Mouse (Mus musculus) heart, embryonic 14.5 days (tissue): ENCODE measurements around the gene Lingo3. TPM values are rescaled to one million over a fixed set of nuclear protein-coding genes. Genes with fewer than 3 reads are reported as not detected.

Experiments used
- ATAC-seq: fragments of 200-750 bp; cut with Nextera tagmentation; 2 replicates; pipeline ENCODE4 v1.8.0; 2017; ENCODE audit warnings: low read depth, moderate TSS enrichment; ENCODE audit not compliant: insufficient number of reproducible peaks, insufficient read depth, low FRiP score
- H3K27ac ChIP-seq, 2 experiments: fragments of 200-500 bp in 1 of 2; fragments of 300-500 bp in 1 of 2; sonication (generic) in 1 of 2; replicated peaks in 1 of 2; 2 replicates each; pipeline ENCODE4 v1.5.1; 2012 to 2014; ENCODE audit warnings: low read depth in 2 of 2, low read length in 2 of 2, control low read depth in 1 of 2, mild to moderate bottlenecking in 1 of 2, mixed read lengths in 1 of 2; ENCODE audit not compliant: control insufficient read depth in 1 of 2, insufficient read depth in 1 of 2
- H3K27me3 ChIP-seq: fragments of 300-500 bp; sonication (generic); 2 replicates; pipeline ENCODE4 v1.6.1; 2014; ENCODE audit warnings: mild to moderate bottlenecking, low read length, control low read depth; ENCODE audit not compliant: control insufficient read depth, insufficient read depth
- H3K36me3 ChIP-seq: fragments of 300-500 bp; sonication (generic); 2 replicates; pipeline ENCODE4 v1.6.1; 2014; ENCODE audit warnings: mild to moderate bottlenecking, control low read depth, low read length, mixed read lengths; ENCODE audit not compliant: control insufficient read depth, insufficient read depth
- H3K4me1 ChIP-seq, 2 experiments: fragments of 200-500 bp in 1 of 2; fragments of 300-500 bp in 1 of 2; sonication (generic) in 1 of 2; 2 replicates each; pipeline ENCODE4 v1.6.1; 2012 to 2014; ENCODE audit warnings: low read length in 2 of 2, control low read depth in 1 of 2, mixed read lengths in 1 of 2; ENCODE audit not compliant: control insufficient read depth in 2 of 2, insufficient read depth in 2 of 2
- H3K4me2 ChIP-seq: fragments of 300-500 bp; sonication (generic); 2 replicates; pipeline ENCODE4 v1.6.1; 2014; ENCODE audit warnings: mild to moderate bottlenecking, low read length
- H3K4me3 ChIP-seq, 2 experiments: fragments of 200-500 bp in 1 of 2; fragments of 300-500 bp in 1 of 2; sonication (generic) in 1 of 2; 2 replicates each; pipeline ENCODE4 v1.5.1; 2012 to 2014; ENCODE audit warnings: low read length in 2 of 2, mild to moderate bottlenecking in 2 of 2, control low read depth in 1 of 2, low read depth in 1 of 2, moderate library complexity in 1 of 2; ENCODE audit not compliant: control insufficient read depth in 1 of 2, insufficient read depth in 1 of 2
- H3K9ac ChIP-seq: fragments of 300-500 bp; sonication (generic); 2 replicates; pipeline ENCODE4 v1.6.1; 2014; ENCODE audit warnings: mild to moderate bottlenecking, low read length
- H3K9me3 ChIP-seq: fragments of 300-500 bp; sonication (generic); 2 replicates; pipeline ENCODE4 v1.6.1; 2016; ENCODE audit warnings: low read length, control low read depth; ENCODE audit not compliant: control insufficient read depth
- WGBS: fragments of 180-500 bp; shearing (Covaris S2); extraction: QIAGEN DNeasy Blood & Tissue Kit; methylation state at CpG from one replicate; pipeline ENCODE4 v1.1.7; 2014; 5-methylcytosine and 5-hydroxymethylcytosine counted together
- polyA plus RNA-seq: library from polyadenylated mRNA; unstranded; fragments of >200 nt; fragmentation: Nextera tagmentation; extraction: Ambion mirVana; gene quantifications from 2 replicates; pipeline ENCODE4 v1.2.1, GENCODE M21; 2014

Lingo3 gene
- polyA plus RNA-seq, 1 experiment from 2014 or later: 0.46 TPM

GRCm38 (mm10) chr10:80804916-80805315 is 38.9 kb downstream of the Lingo3 start, which contains the start of gene Amh:
Amh (plus strand) TSS chr10:80805243.
- H3K4me1 ChIP-seq: peaks cover 30 to 48% of the 10 kb centered on the region in 2 experiments

GRCm38 (mm10) chr10:80804340-80804739 is 39.5 kb downstream of the Lingo3 start:
- peaks cover 51% of the 10 kb centered on the region for H3K36me3 ChIP-seq
- WGBS: 90% methylated on average over 2 of the region's 2 CpGs
- no peaks in the 10 kb centered on the region for H3K9me3 ChIP-seq
- no peaks in the 10 kb centered on the region for H3K27me3 ChIP-seq
- peak overlapping the region in 1 of 2 experiments; percentile 17; a peak in 1 of 4 replicates for H3K27ac ChIP-seq
- H3K4me1 ChIP-seq: peaks cover 29 to 48% of the 10 kb centered on the region in 2 experiments
- peak overlapping the region; percentile 42 for H3K9ac ChIP-seq
- ATAC-seq: no peak
- H3K4me3 ChIP-seq: no peak overlapping the region
- no peak overlapping the region for H3K4me2 ChIP-seq

More at GRCm38 (mm10) chr10:80804916-80805315, 38.9 kb downstream of the Lingo3 start, which contains the start of gene Amh:
- no peak within 1 kb of the TSS for H3K4me2 ChIP-seq
- no peaks in the 10 kb centered on the region for H3K27me3 ChIP-seq
- WGBS: 45% methylated on average over 6 of the region's 6 CpGs
- H3K27ac ChIP-seq: peak within 1 kb of the TSS in 1 of 2 experiments; percentile 17; a peak in 1 of 4 replicates
- peak within 1 kb of the TSS; percentile 42 for H3K9ac ChIP-seq
- no peaks in the 10 kb centered on the region for H3K9me3 ChIP-seq
- H3K36me3 ChIP-seq: peaks cover 51% of the 10 kb centered on the region
- H3K4me3 ChIP-seq: no peak within 1 kb of the TSS
- ATAC-seq: no peak

- Histone ChIP-seq H3K4me2 (no peak overlapping the region), H3K27me3 (no peaks in the 10 kb centered on the region), H3K27ac (no peak overlapping the region), H3K36me3 (peaks cover 51% of the 10 kb centered on the region), H3K9ac (no peak overlapping the region), H3K4me1 (peaks cover 16 to 36% of the 10 kb centered on the region in 2 experiments), H3K9me3 (no peaks in the 10 kb centered on the region), H3K4me3 (no peak overlapping the region)
- WGBS: 62% methylated on average over 3 of the region's 3 CpGs
- no peak for ATAC-seq
Observed at GRCm38 (mm10) chr10:80802996-80803395, 40.8 kb downstream of the Lingo3 start.

GRCm38 (mm10) chr10:80802204-80802912 is 41.5 kb downstream of the Lingo3 start:
- Histone ChIP-seq H3K4me1 (peaks cover 12 to 33% of the 10 kb centered on the region in 2 experiments; a peak in 3 of 4 replicates), H3K27me3 (no peaks in the 10 kb centered on the region), H3K9me3 (no peaks in the 10 kb centered on the region), H3K27ac (no peak overlapping the region), H3K4me3 (no peak overlapping the region), H3K36me3 (peaks cover 51% of the 10 kb centered on the region), H3K4me2 (no peak overlapping the region), H3K9ac (no peak overlapping the region)
- WGBS: 84% methylated on average over 10 of the region's 10 CpGs
- no peak for ATAC-seq

- peaks cover 2 to 16% of the 10 kb centered on the region in 2 experiments; a peak in 3 of 4 replicates for H3K4me1 ChIP-seq
- ATAC-seq: no peak
- peak overlapping the region; percentile 94 for H3K9ac ChIP-seq
- H3K36me3 ChIP-seq: peaks cover 67% of the 10 kb centered on the region
- WGBS: 2% methylated on average over 18 of the region's 18 CpGs
- no peaks in the 10 kb centered on the region for H3K27me3 ChIP-seq
- peak overlapping the region; percentile 69 to 84 for H3K4me3 ChIP-seq
- H3K27ac ChIP-seq: peak overlapping the region; percentile 81 to 93
- H3K4me2 ChIP-seq: peak overlapping the region; percentile 92
- H3K9me3 ChIP-seq: no peaks in the 10 kb centered on the region
Observed at GRCm38 (mm10) chr10:80799070-80799566, 44.7 kb downstream of the Lingo3 start.

- H3K9me3 ChIP-seq: no peaks in the 10 kb centered on the region
- under 1% methylated on average over 104 of the region's 104 CpGs for WGBS
- peaks cover 2 to 16% of the 10 kb centered on the region in 2 experiments; a peak in 3 of 4 replicates for H3K4me1 ChIP-seq
- H3K4me2 ChIP-seq: peak within 1 kb of the TSS; percentile 92
- peak; percentile 89 for ATAC-seq
- peak within 1 kb of the TSS; percentile 69 to 84 for H3K4me3 ChIP-seq
- peak within 1 kb of the TSS; percentile 94 for H3K9ac ChIP-seq
- no peaks in the 10 kb centered on the region for H3K27me3 ChIP-seq
- peak within 1 kb of the TSS; percentile 93 to 97 for H3K27ac ChIP-seq
- peaks cover 67% of the 10 kb centered on the region for H3K36me3 ChIP-seq
Observed at GRCm38 (mm10) chr10:80798150-80799006, 45.5 kb downstream of the Lingo3 start, which contains the start of the genes Sf3a2 and Plekhj1. Sf3a2 (plus strand) TSS chr10:80798198. Plekhj1 (minus strand) TSS chr10:80798626.
